Comparison of ENCODE assay signal across 15 mouse cellular contexts in genomic region chr3:105621154-105621553, GRCm38 (mm10).
"Had no signal": no experiment of that assay in that cellular context is flagged by ENCODE, and none has a peak within 500 bp of the region (broad histone marks: within the 10 kb centered on the region; RNA-seq: fewer than 3 reads in every experiment).

No protein-coding gene starts in this region.

- H3K4me2 ChIP-seq: limb, embryonic 12.5 days; limb, embryonic 15.5 days; liver, embryonic 11.5 days; lung, embryonic 14.5 days; midbrain, embryonic 13.5 days had no signal

- H3K27ac ChIP-seq: limb, embryonic 12.5 days; limb, embryonic 15.5 days; liver, embryonic 14.5 days; macrophage; midbrain, embryonic 13.5 days had no signal

- H3K9ac ChIP-seq: limb, embryonic 12.5 days; limb, embryonic 15.5 days; liver, embryonic 14.5 days; liver, postnatal 0 days; lung, embryonic 14.5 days; midbrain, embryonic 13.5 days had no signal

- H3K27me3 ChIP-seq: limb, embryonic 12.5 days; limb, embryonic 15.5 days; midbrain, embryonic 13.5 days had no signal

- H3K4me1 ChIP-seq: limb, embryonic 12.5 days; limb, embryonic 15.5 days had no signal

- ATAC-seq: liver, postnatal 0 days; lung, postnatal 0 days had no signal

- H3K4me3 ChIP-seq: limb, embryonic 12.5 days; limb, embryonic 15.5 days; midbrain, embryonic 13.5 days had no signal

- H3K9me3 ChIP-seq: limb, embryonic 12.5 days; limb, embryonic 15.5 days; midbrain, embryonic 13.5 days had no signal

- DNase-seq: kidney, adult 9 months; kidney, postnatal 14 days; kidney, postnatal 4 days; left cerebral cortex, postnatal 4 days; liver, postnatal 0 days; lung, embryonic 14.5 days; thymus, adult 18-20 months; thymus, postnatal 36 days had no signal

- H3K36me3 ChIP-seq: limb, embryonic 12.5 days; limb, embryonic 15.5 days; midbrain, embryonic 13.5 days had no signal
